Mouse (Mus musculus) kidney, postnatal 25 days (tissue): ENCODE measurements around the gene Dcaf11.

Experiments used
- DNase-seq, 2 experiments: peaks; one replicate each; pipeline ENCODE4 v3.0.0; 2021; ENCODE audit warnings: mixed read lengths in 2 of 2

Dcaf11 gene

DNA sequence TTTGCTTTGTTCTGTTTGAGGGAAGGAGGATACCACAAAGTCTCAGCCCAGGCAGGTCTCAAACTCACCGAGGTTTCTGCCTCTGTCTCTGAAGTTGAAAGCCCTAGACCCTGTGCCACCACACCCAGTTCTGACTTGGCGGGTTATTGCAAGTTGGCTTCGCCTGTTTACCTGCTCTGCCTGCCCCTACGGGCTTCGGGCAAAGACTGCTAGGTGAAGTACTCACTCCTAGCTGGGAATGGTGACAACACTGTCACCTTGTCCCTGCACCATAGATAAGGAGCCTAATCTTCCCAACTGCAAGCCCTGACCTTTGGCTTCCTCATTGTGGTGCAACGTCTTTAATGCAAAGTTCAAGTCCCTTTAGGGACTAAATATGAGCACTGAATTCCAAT is 25.8 kb downstream of the Dcaf11 start:
- DNase-seq, result no peak

DNA sequence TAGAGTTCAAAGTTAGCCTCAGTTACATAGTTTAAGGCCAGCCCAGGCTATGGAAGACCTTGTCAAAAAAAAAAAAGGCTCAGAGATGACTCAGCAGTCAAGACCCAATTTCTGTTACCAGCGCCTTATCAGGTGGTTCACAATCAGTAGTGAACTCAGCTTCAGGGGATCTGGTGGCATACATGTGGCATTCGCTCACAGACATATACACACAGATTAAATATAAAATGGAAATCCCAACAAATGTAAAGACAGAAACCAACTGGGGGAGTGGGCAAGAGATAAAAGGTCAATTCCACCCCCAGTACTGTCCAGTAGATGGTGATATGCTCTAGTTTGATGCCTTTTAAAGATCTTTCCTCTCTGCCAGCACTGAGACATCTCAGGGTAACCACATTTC is 26.3 kb downstream of the Dcaf11 start:
- DNase-seq, result no peak

DNA sequence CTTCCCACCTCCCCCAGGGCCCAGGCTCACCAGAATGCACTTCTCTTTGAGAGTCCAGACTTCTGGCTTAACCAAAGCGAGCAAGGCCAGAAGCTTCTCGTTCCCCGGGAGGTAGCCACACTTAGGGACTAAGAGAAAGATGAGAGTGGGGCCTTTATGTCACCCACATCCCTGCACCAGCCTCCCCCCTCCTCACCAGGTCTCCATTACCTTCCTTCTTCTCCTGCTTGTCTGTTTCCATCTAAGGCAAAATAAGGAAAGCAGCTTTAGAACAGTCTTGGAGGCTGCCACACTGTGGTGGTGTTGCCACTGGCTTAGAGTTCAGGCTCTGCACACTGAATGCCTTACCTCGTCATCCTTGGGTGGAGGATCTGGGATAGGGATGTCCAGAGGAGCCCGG is 29.5 kb downstream of the Dcaf11 start:
- DNase-seq, result no peak

DNA sequence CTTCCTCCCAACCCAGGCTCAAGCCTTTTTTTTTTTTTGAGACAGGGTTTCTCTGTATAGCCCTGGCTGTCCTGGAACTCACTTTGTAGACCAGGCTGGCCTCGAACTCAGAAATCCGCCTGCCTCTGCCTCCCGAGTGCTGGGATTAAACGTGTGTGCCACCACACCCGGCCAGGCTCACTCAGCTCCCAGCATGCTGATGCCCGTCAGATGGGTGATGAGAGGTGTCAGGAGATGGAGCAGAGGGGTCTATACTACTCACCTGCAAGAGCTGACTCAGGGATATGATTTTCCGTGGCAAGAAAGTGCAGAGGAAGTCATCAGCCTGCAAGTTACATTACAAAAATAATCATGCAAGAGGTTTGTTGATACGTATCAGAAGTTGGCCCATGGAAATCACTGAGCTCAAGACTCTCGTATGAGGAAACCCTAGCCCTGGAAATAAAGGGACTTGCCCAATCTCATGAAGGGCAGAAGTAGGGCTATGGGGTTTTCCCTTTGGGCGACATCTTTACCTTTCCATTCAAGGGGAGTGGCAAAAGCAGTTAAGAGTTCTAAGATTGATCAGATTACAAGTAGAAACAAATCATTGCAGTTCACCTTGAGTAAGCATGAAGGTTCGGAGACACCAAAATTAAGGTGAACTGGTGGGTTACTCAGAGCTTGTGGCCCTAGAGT is 30.1 kb downstream of the Dcaf11 start:
- DNase-seq, result no peak

DNA sequence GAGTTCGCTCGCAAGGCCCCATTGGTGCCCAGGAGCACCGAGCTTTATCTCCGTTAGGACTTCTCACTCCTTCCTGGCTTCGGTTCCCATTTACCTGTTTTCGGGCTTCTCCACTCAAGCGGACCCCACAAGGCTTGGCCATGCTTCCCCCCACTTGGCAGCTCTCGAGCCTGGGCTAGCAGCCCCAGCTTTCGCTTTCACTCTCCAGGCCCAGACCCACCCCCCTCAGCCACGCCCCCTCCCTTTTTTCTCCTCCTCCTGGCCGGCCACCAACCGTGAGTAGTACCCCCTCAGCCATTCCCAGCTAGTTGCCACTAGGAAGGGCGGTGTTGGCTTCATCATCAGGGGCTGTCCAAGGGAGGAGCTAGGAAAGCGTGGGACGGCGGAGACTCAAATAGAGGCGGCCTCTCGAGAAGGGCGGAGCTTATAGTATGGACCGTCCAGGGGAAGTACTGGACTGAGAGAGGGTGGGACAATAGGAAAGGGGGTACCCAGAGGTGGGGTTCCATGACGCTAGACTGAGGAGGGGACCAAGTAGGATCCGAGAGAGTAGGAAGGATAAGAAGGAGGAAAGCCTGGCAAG is 31.0 kb downstream of the Dcaf11 start, which contains the start of gene Psme2:
Gene Psme2, minus strand, starts transcription at position 366 of the 583 bp plus-strand sequence.
- peak; percentile 96 to 98 for DNase-seq

DNA sequence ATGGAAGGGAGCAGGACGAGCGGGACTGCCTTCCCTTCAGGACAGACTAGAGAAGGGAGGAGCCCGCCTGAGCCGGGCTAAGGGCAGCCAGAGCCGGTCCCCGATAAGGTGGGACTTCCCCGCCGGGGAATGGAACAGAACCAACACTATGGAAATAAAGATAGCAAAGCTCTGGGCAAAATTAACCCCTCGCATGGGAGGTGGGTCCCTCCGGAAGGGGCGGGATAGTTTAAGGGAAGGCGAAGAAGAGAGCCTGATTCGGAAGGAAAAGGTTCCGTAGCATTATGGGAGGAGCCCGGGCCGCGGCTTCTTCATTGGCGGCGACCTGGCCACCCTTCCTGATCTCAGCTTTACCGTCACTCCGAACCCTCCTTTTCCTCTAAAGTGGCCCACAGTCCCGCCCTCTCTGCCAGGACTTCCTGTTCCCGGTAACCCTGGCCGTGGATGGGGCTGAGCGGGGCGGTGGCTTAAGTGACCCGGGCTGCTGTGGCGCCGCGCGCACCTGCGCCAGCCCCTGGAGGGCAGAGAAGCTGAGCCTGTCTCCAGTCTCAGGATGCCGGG is 31.6 kb downstream of the Dcaf11 start, which contains the start of gene Rnf31:
Gene Rnf31, plus strand, starts transcription at position 378 of the 561 bp plus-strand sequence.
- DNase-seq, result peak; percentile 97 to 99

DNA sequence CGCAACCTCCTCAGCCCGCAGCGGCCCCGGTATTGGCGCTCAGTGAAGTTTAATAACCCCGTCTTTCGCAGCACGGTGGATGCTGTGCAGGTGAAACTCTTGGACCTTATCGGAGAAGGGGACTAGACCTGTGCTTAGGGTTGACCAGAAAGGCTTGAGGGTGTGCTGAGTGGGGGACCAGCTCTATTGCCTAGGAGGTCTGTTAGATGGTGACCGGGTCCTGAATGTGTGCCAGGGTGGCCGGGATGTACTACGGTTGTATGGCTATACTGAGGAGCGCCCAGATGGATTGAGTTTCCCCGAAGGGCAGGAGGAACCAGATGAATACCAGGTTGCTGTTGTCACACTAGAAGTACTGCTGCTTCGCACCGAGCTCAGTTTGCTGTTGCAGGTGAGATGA is 32.4 kb downstream of the Dcaf11 start:
- peak; percentile 15 to 56 for DNase-seq

DNA sequence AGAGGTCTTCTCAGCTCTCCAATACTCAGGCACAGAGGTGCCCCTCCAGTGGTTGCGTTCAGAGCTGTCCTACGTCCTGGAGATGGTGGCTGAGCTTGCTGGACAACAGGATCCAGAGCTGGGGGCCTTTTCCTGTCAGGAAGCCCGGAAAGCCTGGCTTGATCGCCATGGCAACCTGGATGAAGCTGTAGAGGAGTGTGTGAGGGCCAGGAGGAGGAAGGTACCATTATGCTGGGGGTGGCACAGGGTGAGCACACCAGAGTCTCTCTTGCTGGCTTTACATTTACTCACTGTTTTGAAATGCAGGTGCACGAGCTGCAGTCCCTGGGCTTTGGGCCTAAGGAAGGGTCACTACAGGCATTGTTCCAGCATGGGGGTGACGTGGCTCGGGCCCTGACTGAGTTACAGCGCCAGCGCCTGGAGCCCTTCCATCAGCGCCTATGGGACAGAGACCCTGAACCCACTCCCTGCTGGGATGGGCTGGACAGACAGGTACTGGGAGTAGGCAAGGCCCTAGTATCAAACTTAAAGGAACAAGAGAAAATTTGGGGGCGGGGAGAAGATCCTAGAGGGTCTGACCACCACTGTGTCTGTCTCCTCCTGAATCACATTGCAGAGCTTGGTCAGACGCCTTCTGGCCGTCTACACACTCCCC is 36.4 kb downstream of the Dcaf11 start:
- peak; percentile 28 to 57 for DNase-seq

DNA sequence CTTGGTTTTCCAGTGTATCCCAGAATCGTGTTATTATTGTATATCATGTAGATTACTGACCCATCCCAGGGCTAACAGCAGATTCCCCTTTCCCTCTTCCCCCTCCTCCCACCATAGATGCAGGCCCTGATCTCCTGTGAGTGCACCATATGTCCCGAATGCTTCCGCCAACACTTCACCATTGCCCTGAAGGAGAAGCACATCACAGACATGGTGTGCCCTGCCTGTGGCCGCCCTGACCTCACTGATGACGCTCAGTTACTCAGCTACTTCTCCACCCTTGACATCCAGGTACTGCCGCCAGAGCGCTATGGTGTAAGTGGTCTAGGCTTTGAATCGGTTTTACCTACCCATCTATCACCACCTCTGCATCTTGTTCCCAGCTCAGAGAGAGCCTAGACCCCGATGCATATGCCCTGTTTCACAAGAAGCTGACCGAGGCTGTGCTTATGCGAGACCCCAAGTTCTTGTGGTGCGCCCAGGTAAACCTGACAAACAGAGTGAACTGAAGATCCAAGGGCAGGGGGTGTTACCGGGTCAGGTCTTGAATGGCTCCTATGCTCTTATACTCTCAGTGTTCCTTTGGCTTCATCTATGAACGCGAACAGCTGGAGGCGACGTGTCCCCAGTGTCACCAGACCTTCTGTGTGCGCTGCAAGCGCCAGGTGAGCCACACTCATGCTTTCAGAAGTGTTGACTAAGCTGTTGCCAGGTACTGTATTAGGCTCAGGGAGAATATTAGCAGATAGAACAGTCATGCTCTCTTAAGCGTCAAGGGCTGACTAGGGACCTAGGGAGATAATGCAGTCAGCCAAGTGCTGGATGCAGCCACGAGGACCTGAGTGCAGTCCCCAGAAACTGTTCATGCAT is 39.0 kb downstream of the Dcaf11 start:
- DNase-seq, result no peak

DNA sequence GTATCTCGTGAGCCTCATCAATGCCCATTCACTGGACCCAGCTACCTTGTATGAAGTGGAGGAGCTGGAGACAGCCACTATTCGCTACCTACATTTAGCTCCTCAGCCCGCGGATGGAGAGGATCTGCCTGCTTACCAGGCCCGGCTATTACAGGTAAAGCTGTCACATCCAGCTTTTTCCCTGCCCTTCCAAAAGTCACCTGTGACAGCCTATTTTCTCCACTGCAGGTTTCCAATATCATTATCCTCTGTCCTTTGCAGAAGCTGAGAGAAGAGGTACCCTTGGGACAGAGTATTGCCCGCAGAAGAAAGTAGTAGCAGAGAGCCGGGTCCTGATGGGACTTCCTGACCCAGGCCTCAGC is 43.4 kb downstream of the Dcaf11 start, which contains the start of gene Irf9:
Gene Irf9, plus strand, starts transcription at position 301 of the 362 bp plus-strand sequence.
- no peak for DNase-seq

DNA sequence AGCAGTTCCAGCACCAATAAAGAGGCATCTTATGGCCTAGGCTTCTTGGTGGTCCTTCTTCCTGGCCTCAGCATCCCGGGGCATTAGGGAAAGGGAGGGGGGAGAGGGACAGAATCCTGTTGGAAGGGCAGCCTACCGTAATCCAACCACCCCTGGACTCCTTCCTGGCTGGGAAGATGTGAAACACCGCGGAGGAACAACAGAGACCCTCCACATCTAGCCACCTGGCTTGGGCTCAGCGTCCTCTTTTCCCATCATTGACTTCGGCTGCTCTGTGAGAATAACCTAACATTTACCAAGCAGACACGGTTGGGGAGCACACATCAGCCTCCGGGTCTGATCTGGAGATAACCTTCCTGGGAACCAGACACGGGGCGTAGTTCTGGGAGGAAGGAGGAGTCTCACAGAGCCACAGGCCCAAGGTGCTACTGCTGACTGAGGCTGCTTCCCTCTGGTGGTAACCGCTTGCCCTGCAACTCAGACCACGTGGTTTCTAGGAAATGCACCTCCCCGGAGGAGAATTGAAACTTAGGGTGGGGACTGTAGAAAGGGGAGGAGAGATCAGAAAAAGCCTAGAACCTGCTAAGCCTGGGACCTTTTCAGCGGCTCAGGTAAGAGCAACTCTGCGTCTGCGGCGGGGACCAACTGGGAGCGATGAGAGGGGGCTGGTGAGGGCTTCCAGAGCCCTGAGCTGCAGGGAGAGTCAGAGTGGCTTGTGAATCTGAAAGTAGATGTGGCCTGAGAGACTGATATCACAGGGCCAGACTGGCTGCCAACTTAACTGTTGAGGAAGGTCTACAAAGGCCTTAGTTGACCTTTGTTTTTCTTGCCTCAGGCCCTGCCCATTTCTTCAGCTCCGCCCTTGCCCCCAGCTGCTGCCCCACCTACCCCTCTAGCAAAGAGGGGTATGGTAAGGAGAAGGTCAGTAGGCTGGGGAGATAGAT is 44.1 kb downstream of the Dcaf11 start:
- peak; percentile 96 for DNase-seq

DNA sequence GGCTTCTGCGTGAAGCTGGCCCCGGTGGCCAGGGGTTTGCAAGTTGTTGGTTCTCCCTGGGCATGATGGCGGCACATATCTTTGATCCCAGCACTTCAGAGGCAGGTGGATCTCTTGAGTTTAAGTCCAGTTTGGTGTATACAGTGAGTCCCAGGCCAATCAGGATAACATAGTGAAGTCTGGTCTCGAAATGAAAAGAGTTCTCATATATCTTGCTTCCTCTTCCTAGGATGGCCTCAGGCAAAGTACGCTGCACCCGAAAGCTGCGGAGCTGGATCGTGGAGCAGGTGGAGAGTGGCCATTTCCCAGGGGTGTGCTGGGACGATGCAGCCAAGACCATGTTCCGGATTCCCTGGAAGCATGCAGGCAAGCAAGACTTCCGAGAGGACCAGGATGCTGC is 45.0 kb downstream of the Dcaf11 start:
- DNase-seq, result peak in 1 of 2 experiments; percentile 36

DNA sequence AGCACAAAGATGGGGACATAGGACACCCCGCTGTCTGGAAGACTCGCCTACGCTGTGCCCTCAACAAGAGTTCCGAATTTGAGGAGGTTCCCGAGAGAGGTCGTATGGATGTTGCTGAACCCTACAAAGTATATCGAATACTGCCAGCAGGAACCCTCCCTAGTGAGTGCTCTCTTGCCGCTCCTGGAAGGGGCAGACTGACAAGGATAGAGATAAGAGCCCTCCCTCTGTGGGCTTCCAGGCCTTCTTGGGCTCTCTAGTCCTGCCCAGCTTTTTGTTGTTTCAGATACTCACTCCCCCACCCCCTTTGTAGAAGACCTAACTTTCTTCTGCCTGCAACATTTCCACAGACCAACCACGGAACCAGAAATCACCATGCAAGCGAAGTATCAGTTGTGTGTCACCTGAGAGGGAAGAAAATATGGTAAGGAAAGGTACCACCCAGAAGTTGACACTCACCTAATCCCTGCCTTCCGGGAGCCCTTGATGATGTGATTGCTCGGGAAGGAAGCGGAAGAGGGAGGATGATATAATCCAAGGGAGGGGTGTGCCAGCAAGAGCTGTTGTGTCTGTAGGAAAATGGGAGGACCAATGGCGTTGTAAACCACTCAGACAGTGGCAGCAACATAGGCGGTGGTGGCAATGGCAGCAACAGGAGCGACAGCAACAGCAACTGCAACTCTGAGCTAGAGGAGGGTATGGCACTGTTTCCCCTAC is 46.1 kb downstream of the Dcaf11 start:
- DNase-seq, result no peak

DNA sequence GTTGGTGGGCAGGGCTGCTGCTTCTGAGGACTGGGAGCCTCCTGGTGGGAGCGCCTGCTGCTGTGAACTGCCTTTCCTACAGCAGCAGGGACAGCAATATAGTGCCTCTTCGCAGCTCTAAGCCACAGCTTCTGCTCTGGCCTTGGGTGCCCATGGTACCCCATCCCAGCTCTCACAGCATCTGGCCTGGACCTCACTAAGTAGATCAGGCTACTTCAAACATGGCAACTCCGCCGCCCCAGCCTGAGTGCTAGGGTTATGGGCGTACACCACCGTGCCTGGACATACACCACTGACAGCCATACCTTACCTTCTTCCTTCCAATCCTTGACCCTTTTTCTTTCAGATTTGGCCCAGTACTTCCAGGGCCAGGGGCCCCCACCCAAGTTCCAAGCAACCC is 48.5 kb downstream of the Dcaf11 start:
- peak in 1 of 2 experiments; percentile 34 for DNase-seq

DNA sequence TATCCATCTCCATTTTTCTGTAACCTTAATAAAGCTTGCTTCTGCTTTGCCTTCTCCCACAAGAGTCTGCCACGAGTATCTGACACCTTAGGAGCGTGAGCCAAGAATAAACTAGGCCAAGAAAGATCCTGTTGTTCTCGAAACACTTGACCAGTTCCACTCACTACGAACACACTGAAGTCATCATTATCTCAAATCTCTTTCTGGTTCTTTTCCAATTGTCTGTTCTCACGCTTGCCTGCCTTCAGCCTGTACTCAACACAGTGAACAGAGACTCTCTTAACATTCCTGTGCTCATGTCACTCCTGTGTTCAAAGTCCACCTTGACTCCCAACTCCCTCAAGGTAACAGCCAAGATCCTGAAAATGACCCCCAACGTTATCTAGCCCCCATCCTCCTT is 53.5 kb downstream of the Dcaf11 start:
- peak in 1 of 2 experiments; percentile 32 for DNase-seq

DNA sequence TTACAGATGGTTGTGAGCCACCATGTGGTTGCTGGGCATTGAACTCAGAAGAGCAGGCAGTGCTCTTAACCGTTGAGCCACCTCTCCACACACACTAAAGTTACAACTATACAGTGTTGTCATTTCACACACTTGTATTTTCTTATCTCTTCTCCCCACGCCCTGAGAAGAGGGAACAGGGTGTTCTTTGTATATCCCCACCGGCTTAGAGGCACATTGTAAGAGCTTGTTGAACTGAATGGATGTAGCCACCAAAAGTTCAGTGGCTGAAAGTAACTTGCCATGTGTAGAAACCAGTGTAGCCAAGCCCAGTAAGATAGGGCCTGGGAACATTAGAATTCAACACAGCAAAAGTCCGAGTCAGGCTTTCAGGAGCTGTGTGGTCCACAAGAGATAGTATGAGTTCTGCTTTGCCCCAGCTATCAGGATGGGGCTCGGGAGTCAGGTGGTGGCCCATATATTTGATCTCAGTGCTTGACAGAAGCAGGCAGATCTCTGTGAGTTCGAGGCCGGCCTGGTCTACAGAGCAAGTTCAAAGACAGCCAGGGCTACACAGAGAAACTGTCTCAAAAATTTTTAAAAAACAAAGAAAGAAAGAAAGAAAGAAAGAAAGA is 54.9 kb downstream of the Dcaf11 start:
- no peak for DNase-seq

DNA sequence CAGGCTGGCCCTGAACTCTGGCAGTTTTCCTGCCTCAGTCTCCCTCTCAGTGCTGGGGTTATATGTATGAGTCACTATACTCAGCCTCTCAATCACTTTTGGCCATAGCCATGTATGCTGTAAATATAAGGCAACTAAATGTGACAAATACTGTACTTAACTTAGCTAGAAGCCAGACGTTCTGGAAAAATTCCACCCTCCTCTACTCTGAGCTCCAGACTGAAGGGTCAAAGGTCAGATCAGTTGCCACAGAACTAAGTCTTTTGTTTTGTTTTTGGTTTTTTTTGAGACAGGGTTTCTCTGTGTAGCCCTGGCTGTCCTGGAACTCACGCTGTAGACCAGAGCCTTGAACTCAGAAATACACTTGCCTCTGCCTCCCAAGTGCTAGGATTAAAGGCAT is 56.1 kb downstream of the Dcaf11 start:
- no peak for DNase-seq

DNA sequence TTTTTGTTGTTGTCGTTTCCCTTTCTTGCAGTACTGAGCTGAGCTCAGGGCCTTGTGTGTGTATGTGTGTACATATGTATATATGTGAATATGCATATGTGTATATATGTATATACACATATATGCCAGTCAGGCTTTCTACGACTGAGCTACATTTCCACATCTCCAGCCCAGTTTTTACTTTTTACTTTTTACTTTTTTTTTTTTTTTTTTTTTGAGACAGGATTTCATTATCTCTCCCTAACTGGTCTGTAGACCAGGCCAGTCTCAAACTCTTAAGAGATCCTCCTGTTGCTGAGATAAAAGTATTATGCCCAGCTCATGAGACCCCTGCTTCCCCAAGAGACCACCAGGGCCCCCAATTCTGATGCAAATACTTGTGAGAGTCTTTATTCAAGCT is 57.0 kb downstream of the Dcaf11 start:
- no peak for DNase-seq

DNA sequence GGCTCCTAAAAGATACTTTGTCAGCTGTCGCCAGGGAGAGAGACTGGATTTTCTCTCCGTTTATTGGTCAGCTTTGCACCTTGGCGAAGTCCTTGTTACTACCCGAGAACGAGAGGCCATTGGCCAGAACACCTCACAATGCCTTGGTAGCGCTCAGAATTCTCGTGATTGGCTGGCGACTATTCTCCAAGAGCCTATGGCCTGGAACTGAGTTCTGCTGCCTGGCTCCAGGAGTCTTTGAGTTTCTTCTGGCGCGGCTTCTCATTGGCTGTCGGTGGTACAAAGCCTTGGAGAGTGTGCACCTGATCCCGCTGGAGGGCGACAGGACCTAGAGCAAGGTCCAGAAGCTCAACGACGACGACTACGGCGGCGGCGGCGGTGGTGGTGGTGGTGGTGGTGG is 58.0 kb downstream of the Dcaf11 start, which contains the start of gene Rec8:
Gene Rec8, plus strand, starts transcription at position 216 of the 400 bp plus-strand sequence.
- DNase-seq, result peak; percentile 50 to 82

DNA sequence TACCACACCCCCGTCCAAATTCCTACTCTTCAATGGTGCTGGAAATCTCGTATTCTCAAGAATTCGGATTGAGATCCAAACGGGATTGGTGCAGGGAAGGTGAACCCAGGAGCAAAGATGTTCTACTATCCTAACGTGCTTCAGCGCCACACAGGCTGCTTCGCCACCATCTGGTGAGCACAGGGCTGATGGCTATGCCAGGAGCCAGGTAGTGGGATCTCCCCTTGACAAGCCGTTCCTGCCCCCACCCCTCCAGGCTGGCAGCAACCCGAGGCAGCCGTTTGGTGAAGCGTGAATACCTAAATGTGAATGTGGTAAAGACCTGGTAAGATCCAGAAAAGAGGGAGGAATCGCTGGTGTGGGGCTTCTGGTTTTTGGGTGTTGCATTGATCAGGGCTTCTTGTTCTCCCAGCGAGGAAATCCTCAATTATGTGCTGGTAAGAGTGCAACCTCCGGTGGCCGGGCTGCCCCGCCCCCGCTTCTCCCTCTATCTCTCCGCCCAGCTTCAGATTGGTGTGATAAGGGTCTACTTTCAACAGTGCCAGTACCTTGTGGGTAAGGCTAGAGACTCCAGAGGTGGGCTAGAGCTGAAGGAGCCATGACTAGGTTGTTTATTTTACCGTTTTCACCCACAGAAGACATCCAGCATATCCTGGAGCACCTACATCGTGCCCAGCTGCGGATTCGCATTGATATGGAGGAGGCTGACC is 58.8 kb downstream of the Dcaf11 start:
- DNase-seq, result peak in 1 of 2 experiments; percentile 29
